Mouse (Mus musculus): ENCODE measurements around the gene Dzip1.

- TF ChIP-seq CTCF (conservative IDR thresholded peaks at IDR 0.05; ENCODE audit: insufficient read depth, insufficient read length, low read depth, low read length) (no peak), POLR2A (IDR thresholded peaks at IDR 0.05; ENCODE audit: low read depth, low read length) (no peak)
These were observed 74.6 kb downstream of the Dzip1 start for GRCm38 (mm10) chr14:118850696-118851035.

Measured in kidney, adult 2 months (tissue).